Mouse (Mus musculus) midbrain, postnatal 0 days (tissue): ENCODE measurements around the gene Arl6ip5. TPM values are rescaled to one million over a fixed set of nuclear protein-coding genes. Genes with fewer than 3 reads are reported as not detected.

Experiments
- ATAC-seq: fragments of 200-750 bp; cut with Nextera tagmentation; 2 replicates; pipeline ENCODE4 v1.8.0; 2017; ENCODE audit warnings: moderate number of reproducible peaks, mild to moderate bottlenecking, moderate TSS enrichment, moderate library complexity; ENCODE audit not compliant: low FRiP score
- DNase-seq: peaks from one replicate; pipeline ENCODE4 v3.0.0-alpha.2; 2015; ENCODE audit warnings: low spot score
- H3K27ac ChIP-seq: fragments of 300-500 bp; sonication (generic); 2 replicates; pipeline ENCODE4 v1.5.1; 2014; ENCODE audit warnings: low read depth, mild to moderate bottlenecking, low read length, mixed read lengths
- H3K27me3 ChIP-seq: fragments of 300-500 bp; sonication (generic); 2 replicates; pipeline ENCODE4 v1.6.1; 2014; ENCODE audit warnings: low read length, control low read depth, mixed read lengths; ENCODE audit not compliant: insufficient read depth
- H3K36me3 ChIP-seq: fragments of 300-500 bp; sonication (generic); 2 replicates; pipeline ENCODE4 v1.6.1; 2014; ENCODE audit warnings: low read length, control low read depth, mixed read lengths; ENCODE audit not compliant: insufficient read depth
- H3K4me1 ChIP-seq: fragments of 300-500 bp; sonication (generic); 2 replicates; pipeline ENCODE4 v1.6.1; 2014; ENCODE audit warnings: mild to moderate bottlenecking, control low read depth, antibody characterized with exemption, low read length, mixed read lengths; ENCODE audit not compliant: insufficient read depth
- H3K4me2 ChIP-seq: fragments of 300-500 bp; sonication (generic); 2 replicates; pipeline ENCODE4 v1.6.1; 2014; ENCODE audit warnings: low read depth, mild to moderate bottlenecking, low read length, mixed read lengths; ENCODE audit not compliant: poor library complexity, severe bottlenecking
- H3K4me3 ChIP-seq: fragments of 300-500 bp; sonication (generic); 2 replicates; pipeline ENCODE4 v1.5.1; 2014; ENCODE audit warnings: low read depth, mild to moderate bottlenecking, low read length, moderate library complexity
- H3K9ac ChIP-seq: fragments of 300-500 bp; sonication (generic); replicated peaks from 2 replicates; pipeline ENCODE4 v1.6.1; 2014; ENCODE audit warnings: mild to moderate bottlenecking, low read length, moderate library complexity, mixed read lengths; ENCODE audit not compliant: poor library complexity, severe bottlenecking
- H3K9me3 ChIP-seq: fragments of 300-500 bp; sonication (generic); 2 replicates; pipeline ENCODE4 v1.6.1; 2016; ENCODE audit warnings: low read length, control low read depth
- CTCF ChIP-seq: IDR thresholded peaks from 2 replicates; pipeline ENCODE4 v1.5.1; 2016; ENCODE audit warnings: antibody characterized with exemption, mild to moderate bottlenecking
- WGBS: fragments of 180-500 bp; shearing (Covaris S2); extraction: QIAGEN DNeasy Blood & Tissue Kit; methylation state at CpG from one replicate; pipeline ENCODE4 v1.1.7; 2014; 5-methylcytosine and 5-hydroxymethylcytosine counted together
- polyA plus RNA-seq: library from polyadenylated mRNA; unstranded; fragments of >200 nt; fragmentation: Nextera tagmentation; extraction: Ambion mirVana; gene quantifications from 2 replicates; pipeline ENCODE4 v1.2.1, GENCODE M21; 2015
- total RNA-seq: library from RNA; depleted of rRNA; stranded (reverse); fragments of >200 nt; gene quantifications from 2 replicates; pipeline ENCODE4 v1.2.3, GENCODE M21; 2014; rRNA removed

Arl6ip5 gene
- total RNA-seq (115 and 118 TPM in 2 replicates), polyA plus RNA-seq (151 and 153 TPM in 2 replicates)

GRCm38 (mm10) chr6:97210191-97210961 lies at the start of gene Arl6ip5:
Gene Arl6ip5 (plus strand): TSS chr6:97210689.
- TF ChIP-seq CTCF, result 0 out of 2 replicates have a peak, but pooled peaks have one; percentile 1
- Histone ChIP-seq H3K4me1 (peaks cover 8% of the 10 kb centered on the region; the same call in 1 of the 2 replicates), H3K27ac (peak within 1 kb of the TSS; percentile 59), H3K27me3 (no peaks in the 10 kb centered on the region), H3K9me3 (no peaks in the 10 kb centered on the region), H3K4me2 (peak within 1 kb of the TSS; percentile 75), H3K36me3 (no peaks in the 10 kb centered on the region), H3K9ac (peak within 1 kb of the TSS; percentile 82), H3K4me3 (peak within 1 kb of the TSS; percentile 67)
- 9% methylated on average over 32 of the region's 32 CpGs for WGBS
- DNase-seq (peak; percentile 95), ATAC-seq (peak; percentile 73)

GRCm38 (mm10) chr6:97175716-97176115 lies 34.8 kb upstream of the Arl6ip5 start:
- no peak overlapping the region for H3K4me3 ChIP-seq
- H3K36me3 ChIP-seq, result peaks cover 15% of the 10 kb centered on the region; the same call in 1 of the 2 replicates
- no peak overlapping the region for H3K4me2 ChIP-seq
- H3K9ac ChIP-seq, result no peak overlapping the region
- H3K9me3 ChIP-seq, result no peaks in the 10 kb centered on the region
- H3K27me3 ChIP-seq, result no peaks in the 10 kb centered on the region
- no peak overlapping the region for H3K27ac ChIP-seq
- H3K4me1 ChIP-seq, result 0 out of 2 replicates have a peak, but pooled peaks cover 5% of the 10 kb centered on the region
- 71% methylated on average over 11 of the region's 11 CpGs for WGBS
- no peak for DNase-seq
- TF ChIP-seq CTCF, result no peak
- no peak for ATAC-seq

- Histone ChIP-seq H3K9me3 (no peaks in the 10 kb centered on the region), H3K27me3 (no peaks in the 10 kb centered on the region), H3K9ac (peak within 1 kb of the TSS; percentile 90), H3K27ac (peak within 1 kb of the TSS; percentile 79), H3K36me3 (peaks cover 11% of the 10 kb centered on the region; the same call in 1 of the 2 replicates), H3K4me2 (peak within 1 kb of the TSS; percentile 81), H3K4me3 (peak within 1 kb of the TSS; percentile 87), H3K4me1 (0 out of 2 replicates have a peak, but pooled peaks cover 5% of the 10 kb centered on the region)
- DNase-seq (peak; percentile 97), ATAC-seq (peak; percentile 96)
- WGBS, result under 1% methylated on average over 79 of the region's 80 CpGs
- no peak for TF ChIP-seq CTCF
These were observed 31.8 kb upstream of the Arl6ip5 start, which contains the start of gene Tmf1 for GRCm38 (mm10) chr6:97178491-97179366. Gene Tmf1 (minus strand): TSS chr6:97179122.

- peak overlapping the region; percentile 90 for H3K9ac ChIP-seq
- peak; percentile 52 for DNase-seq
- H3K36me3 ChIP-seq, result peaks cover 11% of the 10 kb centered on the region; the same call in 1 of the 2 replicates
- ATAC-seq, result peak; percentile 67
- H3K9me3 ChIP-seq, result no peaks in the 10 kb centered on the region
- peak overlapping the region; percentile 81 for H3K4me2 ChIP-seq
- no peaks in the 10 kb centered on the region for H3K27me3 ChIP-seq
- H3K4me3 ChIP-seq, result peak overlapping the region; percentile 87
- no peak for TF ChIP-seq CTCF
- peak overlapping the region; percentile 79 for H3K27ac ChIP-seq
- 12% methylated on average over 11 of the region's 11 CpGs for WGBS
- H3K4me1 ChIP-seq, result 0 out of 2 replicates have a peak, but pooled peaks cover 5% of the 10 kb centered on the region
These were observed 31.1 kb upstream of the Arl6ip5 start for GRCm38 (mm10) chr6:97179367-97179828.

- Histone ChIP-seq H3K9me3 (no peaks in the 10 kb centered on the region), H3K27ac (no peak overlapping the region), H3K4me1 (no peaks in the 10 kb centered on the region), H3K27me3 (no peaks in the 10 kb centered on the region), H3K9ac (no peak overlapping the region), H3K4me3 (no peak overlapping the region), H3K36me3 (peaks cover 15% of the 10 kb centered on the region; the same call in 1 of the 2 replicates), H3K4me2 (no peak overlapping the region)
- 54% methylated on average over 3 of the region's 3 CpGs for WGBS
- TF ChIP-seq CTCF, result peak; percentile 51
- no peak for ATAC-seq
- no peak for DNase-seq
These were observed 10.1 kb upstream of the Arl6ip5 start for GRCm38 (mm10) chr6:97200437-97200836.
